Mouse (Mus musculus): Measurements from ENCODE around the gene Nin.

Nin gene

GRCm38 (mm10) chr12:70119552-70119951, 6.0 kb upstream of the Nin start:
- no peak for DNase-seq (ENCODE audit: low read depth in 1 of 2, low spot score in 2 of 2)

DNA sequence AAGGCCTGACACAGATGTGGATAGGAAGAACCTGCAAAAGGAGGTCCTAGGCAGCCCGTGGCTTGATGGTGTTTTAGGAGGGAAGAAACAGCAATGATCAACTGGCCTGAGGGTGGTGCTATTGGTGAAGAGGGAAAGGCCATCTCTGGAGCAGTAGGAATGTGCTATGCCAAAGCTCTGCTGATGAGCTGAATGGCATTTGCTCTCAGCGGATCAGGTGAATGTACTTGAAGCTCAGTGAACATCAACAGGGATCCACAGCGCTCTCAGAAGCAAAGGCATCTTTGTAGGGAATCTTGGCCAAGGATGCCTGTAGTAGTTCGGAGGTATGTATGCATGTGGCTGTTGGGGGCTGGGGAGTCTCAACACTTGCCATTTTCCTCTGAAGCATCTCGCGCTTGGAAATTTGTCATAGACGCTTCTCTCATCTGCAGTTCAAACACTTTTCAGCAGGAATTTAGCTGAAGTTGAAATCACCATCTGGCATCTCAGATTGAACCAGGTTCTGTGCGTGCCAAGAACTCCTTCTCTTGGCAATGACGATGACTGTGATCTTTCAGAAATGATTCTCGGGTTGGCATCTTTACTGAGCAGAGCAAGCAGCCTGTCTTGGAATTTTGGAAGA, 5.3 kb upstream of the Nin start:
- DNase-seq (ENCODE audit: low read depth in 1 of 2, low spot score in 2 of 2) = no peak

- no peak for DNase-seq (ENCODE audit: low read depth in 1 of 2, low spot score in 2 of 2)
Observed at GRCm38 (mm10) chr12:70117146-70117545, 3.6 kb upstream of the Nin start.

- DNase-seq (ENCODE audit: low read depth in 1 of 2, low spot score in 2 of 2) = no peak
Observed at GRCm38 (mm10) chr12:70112090-70112383, 1.5 kb downstream of the Nin start.

- DNase-seq (ENCODE audit: low read depth in 1 of 2, low spot score in 2 of 2) = peak in 1 of 2 experiments; percentile 47
Observed at GRCm38 (mm10) chr12:70111367-70112089, 2.0 kb downstream of the Nin start.

DNA sequence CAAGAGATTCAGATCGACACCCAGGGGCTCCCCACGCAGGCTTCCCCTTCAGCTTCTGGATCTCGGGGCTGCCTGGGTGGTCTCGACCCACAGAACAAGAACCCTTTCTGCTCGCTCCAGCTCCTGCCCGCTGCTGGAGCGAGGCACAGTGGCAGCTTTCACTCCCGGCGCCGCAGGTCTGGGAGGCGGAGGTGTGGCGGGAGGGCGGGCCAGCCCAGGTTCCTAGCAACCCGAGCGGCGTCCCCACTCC, 2.5 kb downstream of the Nin start:
- DNase-seq (ENCODE audit: low read depth in 1 of 2, low spot score in 2 of 2) = no peak

DNA sequence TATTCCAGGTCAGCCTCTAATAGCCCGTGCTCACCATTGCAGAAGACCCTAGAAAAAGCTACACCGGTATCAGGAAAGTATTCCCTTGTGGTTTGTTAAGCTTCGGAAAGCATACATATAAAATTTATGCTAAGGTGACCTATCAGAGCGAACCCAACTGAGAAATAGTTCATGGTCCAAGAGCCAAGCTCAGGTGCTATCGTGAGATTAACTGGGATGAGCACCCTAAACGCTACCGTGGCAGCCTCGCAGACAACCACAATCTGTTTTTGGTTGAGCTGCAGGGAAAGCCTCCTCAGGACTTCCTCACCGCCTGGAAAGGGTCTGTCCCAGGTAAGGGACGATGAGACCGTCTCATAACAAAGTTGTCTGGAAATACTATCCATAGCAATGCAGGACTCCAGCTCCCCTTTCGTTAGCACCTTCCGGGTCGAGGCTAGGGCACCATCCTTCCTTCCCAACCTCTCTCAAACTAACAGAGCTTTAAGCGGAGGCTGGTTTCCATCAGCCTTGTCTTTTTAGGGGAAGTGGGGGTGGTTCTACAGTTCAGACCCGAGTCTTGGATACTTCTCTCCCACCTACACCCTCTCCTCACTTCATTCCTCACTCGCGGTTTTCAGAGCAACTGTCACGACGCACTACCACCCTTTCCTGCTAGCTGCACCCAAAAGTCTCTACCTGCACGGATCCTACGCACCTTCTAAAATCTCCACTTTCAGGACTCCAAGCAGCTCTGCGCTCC, 3.0 kb downstream of the Nin start:
- DNase-seq (ENCODE audit: low read depth in 1 of 2, low spot score in 2 of 2) = no peak

- no peak for DNase-seq (ENCODE audit: low read depth in 1 of 2, low spot score in 2 of 2)
Observed at GRCm38 (mm10) chr12:70109921-70110320, 3.6 kb downstream of the Nin start.

DNA sequence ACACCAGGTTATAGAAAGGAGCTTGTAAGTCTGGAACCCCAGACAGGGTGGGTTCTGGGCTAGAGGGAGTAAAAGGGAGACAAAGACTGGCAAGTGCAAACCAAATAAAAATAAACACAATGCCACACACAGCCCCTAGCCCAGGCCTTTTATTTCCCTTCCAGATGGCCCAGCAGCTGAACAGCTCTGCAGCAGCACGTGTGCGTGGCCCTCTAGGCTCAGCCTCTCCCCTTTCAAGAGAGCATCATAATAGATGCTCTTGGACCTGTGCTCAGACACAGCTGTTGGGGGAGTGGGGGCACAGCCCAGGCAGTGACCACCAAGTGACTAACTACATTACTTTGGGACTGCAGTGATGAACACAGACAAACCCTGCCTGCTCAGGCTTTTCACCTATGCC, 5.4 kb downstream of the Nin start:
- DNase-seq (ENCODE audit: low read depth in 1 of 2, low spot score in 2 of 2) = no peak

GRCm38 (mm10) chr12:70106508-70106907, 7.0 kb downstream of the Nin start:
- DNase-seq (ENCODE audit: low read depth in 1 of 2, low spot score in 2 of 2) = no peak

- DNase-seq (ENCODE audit: low read depth in 1 of 2, low spot score in 2 of 2) = no peak
Observed at GRCm38 (mm10) chr12:70105885-70106284, 7.6 kb downstream of the Nin start.

DNA sequence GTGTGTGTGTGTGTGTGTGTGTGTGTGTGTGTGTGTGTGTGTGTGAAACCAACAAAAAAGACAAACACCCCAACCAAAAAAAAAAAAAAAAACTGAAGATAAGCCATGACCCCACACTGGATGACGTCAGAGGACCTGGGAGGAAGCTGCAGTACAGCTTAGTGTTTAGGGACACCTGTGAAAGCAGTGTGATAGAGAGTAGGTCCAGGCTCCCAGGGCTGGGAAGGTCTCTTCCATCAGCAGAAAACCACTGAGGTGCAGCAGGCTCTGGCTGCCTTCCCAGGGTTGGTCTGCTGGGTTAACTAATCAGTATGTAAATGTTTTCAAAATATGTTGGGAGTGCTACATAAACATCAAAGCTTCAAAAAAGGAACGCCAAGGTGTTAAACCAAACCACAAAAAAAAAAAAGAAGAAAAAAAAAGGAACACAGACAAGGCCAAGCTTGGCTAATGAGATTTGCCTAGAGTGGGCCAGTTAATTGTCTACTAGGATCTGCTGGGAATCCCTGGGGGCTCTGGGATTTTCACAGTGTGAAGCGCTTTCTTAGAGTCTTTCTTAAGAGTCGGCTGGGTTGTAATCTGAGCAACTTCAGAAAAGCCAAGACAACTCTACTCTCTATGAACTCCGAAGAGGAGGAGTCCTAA, 8.6 kb downstream of the Nin start:
- no peak for DNase-seq (ENCODE audit: low read depth in 1 of 2, low spot score in 2 of 2)

DNA sequence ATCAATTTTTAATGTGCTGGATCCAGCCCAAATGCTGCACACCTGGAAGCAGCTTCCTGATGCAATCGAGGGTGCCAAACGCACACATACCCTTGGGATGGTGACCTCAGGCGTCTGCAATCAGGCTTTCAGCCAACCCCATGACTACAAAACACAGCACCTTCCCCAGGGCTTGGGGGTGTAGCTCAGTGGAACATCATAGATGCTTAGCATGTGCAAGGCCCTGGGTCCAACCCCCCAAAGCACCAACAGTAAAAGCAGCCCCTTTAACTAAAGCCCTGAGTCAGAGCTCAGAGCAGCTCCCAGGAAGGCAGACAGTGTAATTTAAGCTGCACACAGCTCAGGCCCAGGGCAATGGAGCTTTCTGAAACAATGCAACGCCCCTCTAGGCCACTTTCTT, 9.3 kb downstream of the Nin start:
- DNase-seq (ENCODE audit: low read depth in 1 of 2, low spot score in 2 of 2) = no peak

GRCm38 (mm10) chr12:70103257-70103656, 10.3 kb downstream of the Nin start:
- no peak for DNase-seq (ENCODE audit: low read depth in 1 of 2, low spot score in 2 of 2)

- no peak for DNase-seq (ENCODE audit: low read depth in 1 of 2, low spot score in 2 of 2)
Observed at GRCm38 (mm10) chr12:70102426-70102825, 11.1 kb downstream of the Nin start.

DNA sequence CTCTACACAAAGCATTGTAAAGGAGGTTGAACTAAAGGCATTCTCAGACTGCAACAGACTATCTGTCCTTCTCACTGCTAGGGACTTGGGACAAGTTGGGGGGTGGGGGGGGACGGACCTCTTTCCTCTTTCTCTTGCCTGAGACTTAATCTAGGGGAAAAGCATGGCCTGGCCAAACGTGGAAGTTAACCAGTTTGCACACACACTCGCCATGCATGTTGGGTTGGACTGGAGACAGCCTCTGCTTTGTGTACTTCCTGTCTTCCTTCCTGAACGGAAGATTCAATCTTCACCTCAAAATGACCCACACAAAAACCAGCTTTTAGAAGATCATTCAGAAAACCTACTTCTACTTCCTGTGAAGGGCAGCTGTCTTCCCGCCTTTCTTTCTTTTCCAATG, 11.7 kb downstream of the Nin start:
- DNase-seq (ENCODE audit: low read depth in 1 of 2, low spot score in 2 of 2) = no peak

DNA sequence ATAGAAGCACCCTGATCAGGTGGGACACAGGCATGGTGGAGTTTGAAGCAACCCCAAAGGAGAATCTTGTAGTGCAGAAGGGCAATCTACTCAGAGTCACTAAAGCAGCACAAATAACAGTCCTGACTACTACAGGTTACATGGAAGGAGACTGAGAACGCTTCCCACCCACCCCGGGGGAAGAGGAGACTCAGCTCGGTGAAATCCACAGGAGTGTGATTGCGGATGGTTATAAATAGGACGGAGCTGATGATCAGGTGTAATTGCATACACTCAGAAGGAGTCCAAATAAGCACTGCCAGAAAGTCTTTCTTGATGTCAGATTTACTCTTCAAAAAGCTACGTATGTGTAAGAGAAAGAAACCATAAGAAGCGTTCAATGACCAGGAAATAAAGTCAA, 15.6 kb downstream of the Nin start:
- DNase-seq (ENCODE audit: low read depth in 1 of 2, low spot score in 2 of 2) = no peak

DNA sequence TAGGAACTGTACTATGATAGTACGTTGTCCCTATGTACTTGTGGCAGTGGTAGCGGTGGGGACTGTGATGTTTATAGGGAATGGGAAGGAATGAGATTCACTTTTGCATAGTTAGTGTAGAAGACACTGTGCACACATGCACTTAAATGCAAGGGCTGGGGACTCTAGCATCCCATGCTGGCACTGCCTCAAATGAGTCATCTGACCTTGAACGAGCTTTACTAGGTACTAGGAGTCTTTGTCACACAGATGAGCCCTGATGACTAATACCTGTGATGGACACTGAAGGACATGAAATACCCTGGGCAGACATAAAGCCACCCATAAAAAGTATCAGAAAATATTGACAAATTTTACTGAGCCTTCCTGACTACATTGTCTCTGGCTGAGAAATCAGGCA, 16.2 kb downstream of the Nin start:
- no peak for DNase-seq (ENCODE audit: low read depth in 1 of 2, low spot score in 2 of 2)

DNA sequence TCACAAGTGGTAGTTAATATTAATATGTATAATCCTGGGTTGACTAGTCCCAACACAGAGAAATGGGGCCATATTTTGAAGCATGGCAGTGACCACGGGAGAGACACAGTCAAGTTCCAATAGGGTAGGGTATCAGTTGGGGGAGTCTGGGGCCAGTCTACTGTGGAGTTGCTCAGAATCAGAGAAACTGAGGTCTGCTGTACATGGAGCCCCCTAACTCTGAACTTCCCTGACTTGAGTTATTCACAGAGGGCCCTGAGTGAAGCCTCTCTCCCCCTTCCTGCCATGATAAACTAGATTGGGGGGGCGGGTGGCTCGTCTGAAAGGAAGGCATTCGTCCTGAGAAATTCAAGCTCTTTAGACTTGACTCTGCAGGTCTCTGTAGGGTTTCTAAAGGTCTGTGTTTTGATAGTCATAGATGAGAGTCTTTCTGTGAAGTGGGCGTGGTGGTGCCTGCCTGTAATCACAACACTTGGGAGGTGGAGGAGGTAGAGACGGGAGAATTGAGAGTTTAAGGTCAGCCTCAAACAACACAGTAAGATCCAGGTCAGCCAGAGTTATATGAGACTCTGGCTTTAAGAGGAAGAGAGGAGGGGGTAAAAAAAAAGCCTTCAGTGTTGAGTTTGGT, 20.1 kb downstream of the Nin start:
- no peak for DNase-seq (ENCODE audit: low read depth in 1 of 2, low spot score in 2 of 2)

DNA sequence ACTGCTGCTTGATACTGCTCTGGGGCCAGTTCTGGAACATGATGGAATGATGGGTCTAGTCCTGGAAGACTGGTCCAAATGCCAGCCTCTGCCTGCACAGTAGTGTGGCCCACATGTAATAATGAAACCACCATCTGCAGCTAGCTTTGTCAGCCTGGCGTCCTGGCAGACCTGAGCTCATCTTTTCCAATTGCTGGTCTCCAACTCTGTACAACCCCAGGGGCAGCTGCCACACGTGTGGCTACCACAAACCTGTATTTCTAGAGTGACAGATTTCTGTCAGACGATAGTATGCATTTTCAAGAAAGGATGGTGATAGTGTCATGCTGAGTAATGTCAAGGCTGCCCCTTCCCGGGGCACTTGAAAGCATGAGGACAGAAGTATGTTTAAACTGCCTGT, 25.2 kb downstream of the Nin start:
- no peak for DNase-seq (ENCODE audit: low read depth in 1 of 2, low spot score in 2 of 2)

GRCm38 (mm10) chr12:70085351-70085750, 28.2 kb downstream of the Nin start:
- no peak for DNase-seq (ENCODE audit: low read depth in 1 of 2, low spot score in 2 of 2)

DNA sequence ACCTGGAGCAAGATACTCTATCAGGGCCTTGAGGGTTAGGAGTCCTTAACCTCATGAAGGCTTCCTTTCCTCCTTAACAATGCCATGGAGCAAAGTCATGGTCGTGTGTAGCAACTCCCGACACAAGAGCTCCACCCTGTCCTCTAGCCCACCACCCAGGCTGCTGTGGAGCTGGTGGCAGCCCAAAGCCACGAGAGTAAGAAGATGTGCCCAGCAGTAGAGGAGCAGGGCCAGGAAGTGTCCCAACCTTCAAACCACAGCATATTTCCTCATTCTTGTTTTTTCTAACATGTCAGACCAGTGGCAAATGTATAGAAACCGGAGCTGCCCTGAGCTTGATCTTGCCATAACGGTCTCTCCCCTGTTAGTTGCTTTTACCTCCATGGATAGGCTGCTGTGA, 29.3 kb downstream of the Nin start:
- DNase-seq (ENCODE audit: low read depth in 1 of 2, low spot score in 2 of 2) = peak; percentile 16 to 57

Data from monocyte, adult 2 months (primary cell).